9 mouse cellular contexts compared by ENCODE assay signal in genomic region chr17:27969365-27969764, GRCm38 (mm10). TPM values are rescaled to one million over a fixed set of nuclear protein-coding genes. Genes with fewer than 3 reads are reported as not detected.
DNase-seq lines count a peak whose midpoint lies in the region; ATAC-seq lines count a peak whose summit lies in the region.
"Had no signal": no experiment of that assay in that cellular context is flagged by ENCODE, and none has a peak within 500 bp of the region (broad histone marks: within the 10 kb centered on the region; RNA-seq: fewer than 3 reads in every experiment).

No protein-coding gene starts in this region.

- peak overlapping the region; percentile 32 for H3K27ac ChIP-seq in hindbrain, embryonic 16.5 days (ENCODE audit: low read depth, low read length)
- no peak overlapping the region for H3K27ac ChIP-seq in hindbrain, embryonic 12.5 days

- no peak for ATAC-seq in hindbrain, embryonic 16.5 days
- ATAC-seq in hindbrain, embryonic 12.5 days (ENCODE audit: low FRiP score): no peak

- H3K4me1 ChIP-seq in hindbrain, embryonic 16.5 days (ENCODE audit: control insufficient read depth, insufficient read depth, low read depth, low read length): no peaks in the 10 kb centered on the region
- peaks cover 14% of the 10 kb centered on the region for H3K4me1 ChIP-seq in hindbrain, embryonic 12.5 days
- H3K4me1 ChIP-seq: hindbrain, embryonic 15.5 days had no signal

- no peaks in the 10 kb centered on the region for H3K27me3 ChIP-seq in hindbrain, embryonic 16.5 days (replicated peaks; ENCODE audit: control insufficient read depth, insufficient read depth, low read length)
- H3K27me3 ChIP-seq in hindbrain, embryonic 12.5 days: no peaks in the 10 kb centered on the region
- H3K27me3 ChIP-seq: hindbrain, embryonic 15.5 days had no signal

- H3K36me3 ChIP-seq in hindbrain, embryonic 16.5 days (ENCODE audit: control insufficient read depth, insufficient read depth, low read length): no peaks in the 10 kb centered on the region
- H3K36me3 ChIP-seq in hindbrain, embryonic 12.5 days: no peaks in the 10 kb centered on the region
- H3K36me3 ChIP-seq: hindbrain, embryonic 15.5 days had no signal

- H3K4me3 ChIP-seq in hindbrain, embryonic 16.5 days (ENCODE audit: low read length): no peak overlapping the region
- no peak overlapping the region for H3K4me3 ChIP-seq in hindbrain, embryonic 12.5 days
- H3K4me3 ChIP-seq: hindbrain, embryonic 15.5 days had no signal

- H3K4me2 ChIP-seq in hindbrain, embryonic 16.5 days (ENCODE audit: low read length): no peak overlapping the region
- no peak overlapping the region for H3K4me2 ChIP-seq in hindbrain, embryonic 12.5 days (replicated peaks)
- H3K4me2 ChIP-seq: hindbrain, embryonic 15.5 days had no signal

- no peaks in the 10 kb centered on the region for H3K9me3 ChIP-seq in hindbrain, embryonic 16.5 days (ENCODE audit: control insufficient read depth, low read length)
- H3K9me3 ChIP-seq in hindbrain, embryonic 12.5 days (replicated peaks): no peaks in the 10 kb centered on the region
- H3K9me3 ChIP-seq: hindbrain, embryonic 15.5 days had no signal

- H3K9ac ChIP-seq in hindbrain, embryonic 16.5 days (ENCODE audit: low read depth, low read length): no peak overlapping the region
- no peak overlapping the region for H3K9ac ChIP-seq in hindbrain, embryonic 12.5 days
- H3K9ac ChIP-seq: hindbrain, embryonic 15.5 days had no signal

- WGBS in hindbrain, embryonic 16.5 days: 84% methylated on average over 8 of the region's 8 CpGs
- WGBS in hindbrain, embryonic 12.5 days: 83% methylated on average over 8 of the region's 8 CpGs

- intact Hi-C loops in heart, postnatal 36 days (cut with DNase I): loop anchor here (2.0 kb wide), 1 partner anchor 35 kb away; no protein-coding TSS in a partner anchor

- DNase-seq in ZHBTc4 (ENCODE audit: low read depth, low spot score): peak; percentile 92
- peak; percentile 48 to 51 for DNase-seq in heart, postnatal 36 days
- peak; percentile 78 for DNase-seq in lung, postnatal 25 days (ENCODE audit: low spot score)
- DNase-seq in urinary bladder, adult 18-20 months (ENCODE audit: low spot score in 2 of 2): no peak
- no peak for DNase-seq in right cerebral cortex, postnatal 25 days
- no peak for DNase-seq in ovary, postnatal 14 days (ENCODE audit: low spot score)

RNA-seq across cellular contexts. Expression of gene Taf11, which starts 59.7 kb away (rescaled TPM):
- polyA plus RNA-seq in hindbrain, embryonic 16.5 days (2015; fragmentation: Nextera tagmentation; extraction: Ambion mirVana): 51.6 and 58.2 TPM in 2 replicates
- 89.7 and 96.9 TPM in 2 replicates for polyA plus RNA-seq in hindbrain, embryonic 12.5 days (2016; fragmentation: Nextera tagmentation; extraction: Ambion mirVana)
- total RNA-seq in heart, postnatal 36 days (2021): 10 to 100 TPM; 22.6 to 23.7 TPM

Comparison
In these comparisons a context has a peak if more than half of its experiments do, and no peak if none do; other contexts are left out.
1. DNase-seq: peak in ZHBTc4 (single experiment), heart, postnatal 36 days (2 of 2) and lung, postnatal 25 days (single experiment); none in urinary bladder, adult 18-20 months (0 of 2), right cerebral cortex, postnatal 25 days (single experiment) and ovary, postnatal 14 days (single experiment).